Mouse (Mus musculus): ENCODE measurements at regions not wholly inside any gene's neighbourhood (a gene's known extent, or its start where the extent isn't known, plus 50 kb on each side); places are given as distances from the start of the nearest gene placed in this dataset.

GRCm38 (mm10) chr13:28455878-28456277 is 198.6 kb downstream of the Gm11361 start:
- no peak overlapping the region for H3K4me2 ChIP-seq
- H3K9ac ChIP-seq (ENCODE audit: low read depth, low read length), result no peak overlapping the region
- H3K27ac ChIP-seq (ENCODE audit: low read depth, low read length), result no peak overlapping the region
- no peaks in the 10 kb centered on the region for H3K36me3 ChIP-seq (ENCODE audit: control insufficient read depth, insufficient read depth, low read length)
- H3K27me3 ChIP-seq (replicated peaks; ENCODE audit: control insufficient read depth, insufficient read depth, low read length), result no peaks in the 10 kb centered on the region
- no peaks in the 10 kb centered on the region for H3K9me3 ChIP-seq (ENCODE audit: control insufficient read depth, low read length)
- no peak for DNase-seq (ENCODE audit: low spot score)
- H3K4me1 ChIP-seq (replicated peaks; ENCODE audit: control insufficient read depth, insufficient read depth, low read length), result no peaks in the 10 kb centered on the region
- no peak for ATAC-seq (replicated peaks; ENCODE audit: low FRiP score)
- no peak overlapping the region for H3K4me3 ChIP-seq (ENCODE audit: low read depth, low read length)
- WGBS, result 88% methylated on average over 3 of the region's 3 CpGs

- Histone ChIP-seq H3K27ac (ENCODE audit: low read depth, low read length) (no peak overlapping the region), H3K4me3 (ENCODE audit: low read depth, low read length) (no peak overlapping the region), H3K9ac (ENCODE audit: low read depth, low read length) (no peak overlapping the region), H3K4me1 (replicated peaks; ENCODE audit: control insufficient read depth, insufficient read depth, low read length) (no peaks in the 10 kb centered on the region), H3K36me3 (ENCODE audit: control insufficient read depth, insufficient read depth, low read length) (no peaks in the 10 kb centered on the region), H3K4me2 (no peak overlapping the region), H3K9me3 (ENCODE audit: control insufficient read depth, low read length) (no peaks in the 10 kb centered on the region), H3K27me3 (replicated peaks; ENCODE audit: control insufficient read depth, insufficient read depth, low read length) (no peaks in the 10 kb centered on the region)
- WGBS, result 81% methylated on average over 10 of the region's 10 CpGs
- DNase-seq (ENCODE audit: low spot score) (no peak), ATAC-seq (replicated peaks; ENCODE audit: low FRiP score) (no peak)
Observed at GRCm38 (mm10) chr13:28455016-28455415, 197.7 kb downstream of the Gm11361 start.

- 83% methylated on average over 14 of the region's 14 CpGs for WGBS
- no peak overlapping the region for H3K4me3 ChIP-seq (ENCODE audit: low read depth, low read length)
- H3K9me3 ChIP-seq (ENCODE audit: control insufficient read depth, low read length), result no peaks in the 10 kb centered on the region
- H3K4me2 ChIP-seq, result no peak overlapping the region
- no peak overlapping the region for H3K27ac ChIP-seq (ENCODE audit: low read depth, low read length)
- no peaks in the 10 kb centered on the region for H3K36me3 ChIP-seq (ENCODE audit: control insufficient read depth, insufficient read depth, low read length)
- ATAC-seq (replicated peaks; ENCODE audit: low FRiP score), result no peak
- no peak overlapping the region for H3K9ac ChIP-seq (ENCODE audit: low read depth, low read length)
- DNase-seq (ENCODE audit: low spot score), result no peak
- no peaks in the 10 kb centered on the region for H3K4me1 ChIP-seq (replicated peaks; ENCODE audit: control insufficient read depth, insufficient read depth, low read length)
- H3K27me3 ChIP-seq (replicated peaks; ENCODE audit: control insufficient read depth, insufficient read depth, low read length), result no peaks in the 10 kb centered on the region
Observed at GRCm38 (mm10) chr13:28450699-28451445, 193.5 kb downstream of the Gm11361 start.

- Histone ChIP-seq H3K4me3 (ENCODE audit: low read depth, low read length) (no peak overlapping the region), H3K27ac (ENCODE audit: low read depth, low read length) (no peak overlapping the region), H3K9ac (ENCODE audit: low read depth, low read length) (no peak overlapping the region), H3K4me2 (no peak overlapping the region), H3K9me3 (ENCODE audit: control insufficient read depth, low read length) (no peaks in the 10 kb centered on the region), H3K27me3 (replicated peaks; ENCODE audit: control insufficient read depth, insufficient read depth, low read length) (no peaks in the 10 kb centered on the region), H3K4me1 (replicated peaks; ENCODE audit: control insufficient read depth, insufficient read depth, low read length) (no peaks in the 10 kb centered on the region), H3K36me3 (ENCODE audit: control insufficient read depth, insufficient read depth, low read length) (no peaks in the 10 kb centered on the region)
- ATAC-seq (replicated peaks; ENCODE audit: low FRiP score) (no peak), DNase-seq (ENCODE audit: low spot score) (no peak)
- WGBS, result 66% methylated on average over 1 of the region's 1 CpGs
Observed at GRCm38 (mm10) chr13:28449026-28449425, 191.7 kb downstream of the Gm11361 start.

GRCm38 (mm10) chr13:28442250-28442649 is 184.9 kb downstream of the Gm11361 start:
- no peaks in the 10 kb centered on the region for H3K27me3 ChIP-seq (replicated peaks; ENCODE audit: control insufficient read depth, insufficient read depth, low read length)
- no peak overlapping the region for H3K4me2 ChIP-seq
- H3K27ac ChIP-seq (ENCODE audit: low read depth, low read length), result no peak overlapping the region
- H3K9ac ChIP-seq (ENCODE audit: low read depth, low read length), result no peak overlapping the region
- no peak overlapping the region for H3K4me3 ChIP-seq (ENCODE audit: low read depth, low read length)
- H3K4me1 ChIP-seq (replicated peaks; ENCODE audit: control insufficient read depth, insufficient read depth, low read length), result no peaks in the 10 kb centered on the region
- H3K9me3 ChIP-seq (ENCODE audit: control insufficient read depth, low read length), result peaks cover 3% of the 10 kb centered on the region; the same call in 1 of the 2 replicates
- ATAC-seq (replicated peaks; ENCODE audit: low FRiP score) (no peak), DNase-seq (ENCODE audit: low spot score) (no peak)
- no peaks in the 10 kb centered on the region for H3K36me3 ChIP-seq (ENCODE audit: control insufficient read depth, insufficient read depth, low read length)

GRCm38 (mm10) chr13:28433445-28433844 is 176.1 kb downstream of the Gm11361 start:
- no peak overlapping the region for H3K27ac ChIP-seq (ENCODE audit: low read depth, low read length)
- no peaks in the 10 kb centered on the region for H3K9me3 ChIP-seq (ENCODE audit: control insufficient read depth, low read length)
- H3K36me3 ChIP-seq (ENCODE audit: control insufficient read depth, insufficient read depth, low read length), result no peaks in the 10 kb centered on the region
- WGBS, result 56% methylated on average over 2 of the region's 2 CpGs
- peak; percentile 65 for ATAC-seq (replicated peaks; ENCODE audit: low FRiP score)
- no peaks in the 10 kb centered on the region for H3K27me3 ChIP-seq (replicated peaks; ENCODE audit: control insufficient read depth, insufficient read depth, low read length)
- no peak for DNase-seq (ENCODE audit: low spot score)
- no peak overlapping the region for H3K4me2 ChIP-seq
- H3K4me3 ChIP-seq (ENCODE audit: low read depth, low read length), result no peak overlapping the region
- no peaks in the 10 kb centered on the region for H3K4me1 ChIP-seq (replicated peaks; ENCODE audit: control insufficient read depth, insufficient read depth, low read length)
- no peak overlapping the region for H3K9ac ChIP-seq (ENCODE audit: low read depth, low read length)

- WGBS, result 71% methylated on average over 2 of the region's 2 CpGs
- ATAC-seq (replicated peaks; ENCODE audit: low FRiP score), result no peak
- H3K9ac ChIP-seq (ENCODE audit: low read depth, low read length), result no peak overlapping the region
- no peak overlapping the region for H3K27ac ChIP-seq (ENCODE audit: low read depth, low read length)
- no peaks in the 10 kb centered on the region for H3K27me3 ChIP-seq (replicated peaks; ENCODE audit: control insufficient read depth, insufficient read depth, low read length)
- H3K4me2 ChIP-seq, result no peak overlapping the region
- no peaks in the 10 kb centered on the region for H3K4me1 ChIP-seq (replicated peaks; ENCODE audit: control insufficient read depth, insufficient read depth, low read length)
- H3K4me3 ChIP-seq (ENCODE audit: low read depth, low read length), result no peak overlapping the region
- no peaks in the 10 kb centered on the region for H3K36me3 ChIP-seq (ENCODE audit: control insufficient read depth, insufficient read depth, low read length)
- no peak for DNase-seq (ENCODE audit: low spot score)
- H3K9me3 ChIP-seq (ENCODE audit: control insufficient read depth, low read length), result no peaks in the 10 kb centered on the region
Observed at GRCm38 (mm10) chr13:28432017-28432416, 174.7 kb downstream of the Gm11361 start.

GRCm38 (mm10) chr13:28426085-28426484 is 168.8 kb downstream of the Gm11361 start:
- Histone ChIP-seq H3K4me3 (ENCODE audit: low read depth, low read length) (no peak overlapping the region), H3K36me3 (ENCODE audit: control insufficient read depth, insufficient read depth, low read length) (no peaks in the 10 kb centered on the region), H3K4me2 (no peak overlapping the region), H3K4me1 (replicated peaks; ENCODE audit: control insufficient read depth, insufficient read depth, low read length) (no peaks in the 10 kb centered on the region), H3K9me3 (ENCODE audit: control insufficient read depth, low read length) (no peaks in the 10 kb centered on the region), H3K27me3 (replicated peaks; ENCODE audit: control insufficient read depth, insufficient read depth, low read length) (no peaks in the 10 kb centered on the region), H3K27ac (ENCODE audit: low read depth, low read length) (no peak overlapping the region), H3K9ac (ENCODE audit: low read depth, low read length) (no peak overlapping the region)
- DNase-seq (ENCODE audit: low spot score), result no peak
- no peak for ATAC-seq (replicated peaks; ENCODE audit: low FRiP score)
- WGBS, result 58% methylated on average over 4 of the region's 4 CpGs

- H3K4me3 ChIP-seq (ENCODE audit: low read depth, low read length), result no peak overlapping the region
- H3K9ac ChIP-seq (ENCODE audit: low read depth, low read length), result no peak overlapping the region
- DNase-seq (ENCODE audit: low spot score) (no peak), ATAC-seq (replicated peaks; ENCODE audit: low FRiP score) (no peak)
- no peaks in the 10 kb centered on the region for H3K27me3 ChIP-seq (replicated peaks; ENCODE audit: control insufficient read depth, insufficient read depth, low read length)
- 80% methylated on average over 3 of the region's 3 CpGs for WGBS
- H3K9me3 ChIP-seq (ENCODE audit: control insufficient read depth, low read length), result no peaks in the 10 kb centered on the region
- H3K27ac ChIP-seq (ENCODE audit: low read depth, low read length), result no peak overlapping the region
- no peak overlapping the region for H3K4me2 ChIP-seq
- H3K36me3 ChIP-seq (ENCODE audit: control insufficient read depth, insufficient read depth, low read length), result no peaks in the 10 kb centered on the region
- no peaks in the 10 kb centered on the region for H3K4me1 ChIP-seq (replicated peaks; ENCODE audit: control insufficient read depth, insufficient read depth, low read length)
Observed at GRCm38 (mm10) chr13:28425116-28425515, 167.8 kb downstream of the Gm11361 start.
